Mouse (Mus musculus) midbrain, embryonic 16.5 days (tissue): ENCODE data around the gene Tchp. TPM values are rescaled to one million over a fixed set of nuclear protein-coding genes. Genes with fewer than 3 reads are reported as not detected.

Experiments
- ATAC-seq: fragments of 200-750 bp; cut with Nextera tagmentation; 2 replicates; pipeline ENCODE4 v1.8.0; 2017; ENCODE audit warnings: moderate TSS enrichment
- H3K27ac ChIP-seq: fragments of 300-500 bp; sonication (generic); 2 replicates; pipeline ENCODE4 v1.5.1; 2014; ENCODE audit warnings: mild to moderate bottlenecking, low read length, mixed read lengths
- H3K27me3 ChIP-seq: fragments of 300-500 bp; sonication (generic); 2 replicates; pipeline ENCODE4 v1.6.1; 2014; ENCODE audit warnings: low read depth, low read length, mixed read lengths; ENCODE audit not compliant: control insufficient read depth, insufficient read depth
- H3K36me3 ChIP-seq: fragments of 300-500 bp; sonication (generic); 2 replicates; pipeline ENCODE4 v1.6.1; 2014; ENCODE audit warnings: mild to moderate bottlenecking, low read length, moderate library complexity, mixed read lengths; ENCODE audit not compliant: control insufficient read depth, insufficient read depth
- H3K4me1 ChIP-seq: fragments of 300-500 bp; sonication (generic); 2 replicates; pipeline ENCODE4 v1.6.1; 2014; ENCODE audit warnings: mild to moderate bottlenecking, low read length, mixed read lengths; ENCODE audit not compliant: control insufficient read depth, insufficient read depth
- H3K4me2 ChIP-seq: fragments of 300-500 bp; sonication (generic); 2 replicates; pipeline ENCODE4 v1.6.1; 2014; ENCODE audit warnings: mild to moderate bottlenecking, low read length, mixed read lengths
- H3K4me3 ChIP-seq: fragments of 300-500 bp; sonication (generic); 2 replicates; pipeline ENCODE4 v1.5.1; 2014; ENCODE audit warnings: low read depth, mild to moderate bottlenecking, low read length, moderate library complexity, mixed read lengths
- H3K9ac ChIP-seq: fragments of 300-500 bp; sonication (generic); 2 replicates; pipeline ENCODE4 v1.6.1; 2014; ENCODE audit warnings: low read depth, low read length, mixed read lengths
- H3K9me3 ChIP-seq: fragments of 300-500 bp; sonication (generic); replicated peaks from 2 replicates; pipeline ENCODE4 v1.6.1; 2014; ENCODE audit warnings: mild to moderate bottlenecking, low read length, mixed read lengths; ENCODE audit not compliant: control insufficient read depth, poor library complexity, severe bottlenecking
- WGBS: fragments of 180-500 bp; shearing (Covaris S2); extraction: QIAGEN DNeasy Blood & Tissue Kit; methylation state at CpG from one replicate; pipeline ENCODE4 v1.1.7; 2014; 5-methylcytosine and 5-hydroxymethylcytosine counted together
- polyA plus RNA-seq: library from polyadenylated mRNA; unstranded; fragments of >200 nt; fragmentation: Nextera tagmentation; extraction: Ambion mirVana; gene quantifications from 2 replicates; pipeline ENCODE4 v1.2.1, GENCODE M21; 2015

Gene Tchp
- polyA plus RNA-seq, 1 experiment from 2014 or later: 17.5 TPM

GRCm38 (mm10) chr5:114759536-114760090 lies 52.1 kb downstream of the Tchp start:
- H3K27ac ChIP-seq: no peak overlapping the region
- H3K36me3 ChIP-seq: peaks cover 29% of the 10 kb centered on the region
- no peak overlapping the region for H3K4me3 ChIP-seq
- H3K27me3 ChIP-seq: no peaks in the 10 kb centered on the region
- 95% methylated on average over 5 of the region's 5 CpGs for WGBS
- H3K4me1 ChIP-seq: no peaks in the 10 kb centered on the region
- no peak overlapping the region for H3K9ac ChIP-seq
- no peak overlapping the region for H3K4me2 ChIP-seq
- no peak for ATAC-seq
- H3K9me3 ChIP-seq: no peaks in the 10 kb centered on the region

- WGBS: 88% methylated on average over 8 of the region's 8 CpGs
- Histone ChIP-seq H3K36me3 (peaks cover 28% of the 10 kb centered on the region), H3K4me3 (no peak overlapping the region)
These were observed 54.4 kb downstream of the Tchp start for GRCm38 (mm10) chr5:114761980-114762379.

GRCm38 (mm10) chr5:114764812-114765735 lies 57.5 kb downstream of the Tchp start:
- 87% methylated on average over 18 of the region's 18 CpGs for WGBS
- H3K4me3 ChIP-seq: no peak overlapping the region
- ATAC-seq: no peak
- no peak overlapping the region for H3K4me2 ChIP-seq
- H3K9ac ChIP-seq: no peak overlapping the region
- H3K4me1 ChIP-seq: peaks cover 3% of the 10 kb centered on the region; the same call in 1 of the 2 replicates
- no peaks in the 10 kb centered on the region for H3K9me3 ChIP-seq
- H3K36me3 ChIP-seq: peaks cover 19% of the 10 kb centered on the region
- no peak overlapping the region for H3K27ac ChIP-seq
- no peaks in the 10 kb centered on the region for H3K27me3 ChIP-seq

More at GRCm38 (mm10) chr5:114761980-114762379, 54.4 kb downstream of the Tchp start:
- Histone ChIP-seq H3K4me1 (no peaks in the 10 kb centered on the region), H3K27ac (no peak overlapping the region), H3K27me3 (no peaks in the 10 kb centered on the region), H3K9me3 (no peaks in the 10 kb centered on the region), H3K4me2 (no peak overlapping the region), H3K9ac (no peak overlapping the region)
- ATAC-seq: no peak

- no peak overlapping the region for H3K4me3 ChIP-seq
- no peak overlapping the region for H3K4me2 ChIP-seq
- no peak overlapping the region for H3K27ac ChIP-seq
- no peak for ATAC-seq
- peaks cover 13% of the 10 kb centered on the region for H3K4me1 ChIP-seq
- no peaks in the 10 kb centered on the region for H3K9me3 ChIP-seq
- 96% methylated on average over 8 of the region's 8 CpGs for WGBS
- no peaks in the 10 kb centered on the region for H3K27me3 ChIP-seq
- H3K36me3 ChIP-seq: peaks cover 11% of the 10 kb centered on the region
- H3K9ac ChIP-seq: no peak overlapping the region
These were observed 59.1 kb downstream of the Tchp start for GRCm38 (mm10) chr5:114766686-114767085.

GRCm38 (mm10) chr5:114767185-114767584 lies 59.6 kb downstream of the Tchp start:
- Histone ChIP-seq H3K36me3 (peaks cover 11% of the 10 kb centered on the region), H3K27ac (no peak overlapping the region), H3K4me3 (no peak overlapping the region), H3K4me1 (peaks cover 18% of the 10 kb centered on the region), H3K9ac (no peak overlapping the region), H3K9me3 (no peaks in the 10 kb centered on the region), H3K4me2 (no peak overlapping the region), H3K27me3 (no peaks in the 10 kb centered on the region)
- 85% methylated on average over 7 of the region's 7 CpGs for WGBS
- no peak for ATAC-seq

- Histone ChIP-seq H3K4me2 (no peak overlapping the region), H3K9me3 (no peaks in the 10 kb centered on the region), H3K4me3 (no peak overlapping the region), H3K36me3 (peaks cover 2% of the 10 kb centered on the region; the same call in 1 of the 2 replicates), H3K9ac (no peak overlapping the region), H3K27ac (no peak overlapping the region), H3K4me1 (peaks cover 20% of the 10 kb centered on the region), H3K27me3 (no peaks in the 10 kb centered on the region)
- ATAC-seq: no peak
- 93% methylated on average over 8 of the region's 8 CpGs for WGBS
These were observed 62.2 kb downstream of the Tchp start for GRCm38 (mm10) chr5:114769786-114770185.

GRCm38 (mm10) chr5:114771796-114772195 lies 64.2 kb downstream of the Tchp start:
- ATAC-seq: no peak
- Histone ChIP-seq H3K36me3 (no peaks in the 10 kb centered on the region), H3K4me1 (peaks cover 30% of the 10 kb centered on the region), H3K4me3 (peak overlapping the region; percentile 81), H3K9me3 (no peaks in the 10 kb centered on the region), H3K4me2 (peak overlapping the region; percentile 60), H3K27me3 (no peaks in the 10 kb centered on the region), H3K9ac (peak overlapping the region; percentile 25; the same call in 1 of the 2 replicates), H3K27ac (no peak overlapping the region; the same call in 1 of the 2 replicates)
- WGBS: 76% methylated on average over 8 of the region's 8 CpGs
